Mouse (Mus musculus) olfactory bulb, adult 2 months (tissue): ENCODE results near the gene Krt87. TPM values are rescaled to one million over a fixed set of nuclear protein-coding genes. Genes with fewer than 3 reads are reported as not detected.

ENCODE experiments used
- H3K27ac ChIP-seq: fragments of 200-500 bp; 2 replicates; pipeline ENCODE4 v1.5.1; 2012; ENCODE audit warnings: low read depth, low read length; ENCODE audit not compliant: insufficient read depth
- H3K4me1 ChIP-seq: fragments of 200-500 bp; 2 replicates; pipeline ENCODE4 v1.6.1; 2012; ENCODE audit warnings: low read length; ENCODE audit not compliant: control insufficient read depth, insufficient read depth
- H3K4me3 ChIP-seq: fragments of 200-500 bp; 2 replicates; pipeline ENCODE4 v1.5.1; 2012; ENCODE audit warnings: mild to moderate bottlenecking, low read depth, low read length, moderate library complexity; ENCODE audit not compliant: insufficient read depth
- CTCF ChIP-seq: fragments of 200-500 bp; IDR thresholded peaks from 2 replicates; pipeline ENCODE4 v1.5.1; 2012; ENCODE audit warnings: low read depth, mild to moderate bottlenecking, low read length, moderate library complexity; ENCODE audit not compliant: insufficient read depth
- POLR2A ChIP-seq: fragments of 200-500 bp; IDR thresholded peaks from 2 replicates; pipeline ENCODE4 v1.6.1; 2012; ENCODE audit warnings: mild to moderate bottlenecking, low read depth, low read length, moderate library complexity; ENCODE audit not compliant: insufficient read depth
- WGBS: fragments of 180-500 bp; shearing (Covaris S2); methylation state at CpG from one replicate; pipeline ENCODE4 v1.1.7; 2018; 5-methylcytosine and 5-hydroxymethylcytosine counted together
- polyA plus RNA-seq: library from polyadenylated mRNA; stranded (reverse); fragments of >200 nt; gene quantifications from 2 replicates; pipeline ENCODE4 v1.2.4, GENCODE M21; 2012; ENCODE audit warnings: low replicate concordance; ENCODE audit not compliant: missing spikeins, insufficient read depth, insufficient read length

Krt87 gene
- polyA plus RNA-seq, 1 experiment: not detected

- H3K4me1 ChIP-seq: peaks cover 7% of the 10 kb centered on the region
- no peak overlapping the region for H3K27ac ChIP-seq
- WGBS: 88% methylated on average over 7 of the region's 7 CpGs
- TF ChIP-seq POLR2A: no peak
- TF ChIP-seq CTCF: no peak
- no peak overlapping the region for H3K4me3 ChIP-seq
These were observed 2.0 kb downstream of the Krt87 start for GRCm38 (mm10) chr15:101436611-101437010.

- Histone ChIP-seq H3K4me3 (no peak overlapping the region), H3K27ac (no peak overlapping the region), H3K4me1 (no peaks in the 10 kb centered on the region)
- no peak for TF ChIP-seq POLR2A
- no peak for TF ChIP-seq CTCF
- 53% methylated on average over 5 of the region's 5 CpGs for WGBS
These were observed 13.7 kb downstream of the Krt87 start for GRCm38 (mm10) chr15:101424914-101425313.

DNA sequence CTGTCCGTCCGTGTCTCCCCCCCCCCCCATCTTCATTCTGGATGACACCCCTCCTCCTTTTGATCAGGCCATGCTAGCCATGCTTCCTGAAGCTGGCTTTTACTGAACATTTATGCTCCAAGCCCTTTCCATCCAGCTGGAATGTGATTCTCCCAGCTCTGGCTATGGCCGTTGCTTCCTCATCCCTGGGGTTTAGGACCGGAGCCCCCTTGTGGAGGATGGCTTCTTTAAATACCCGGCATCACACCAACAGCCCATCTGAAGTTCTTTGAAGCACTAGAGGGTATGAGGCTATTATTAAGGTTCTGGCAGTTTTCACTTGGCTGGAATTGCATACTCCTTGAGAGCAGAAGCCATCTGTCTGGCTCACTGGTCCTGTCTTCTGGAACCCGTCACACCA, 17.7 kb downstream of the Krt87 start:
- 53% methylated on average over 6 of the region's 6 CpGs for WGBS
- no peak overlapping the region for H3K4me3 ChIP-seq
- H3K4me1 ChIP-seq: peaks cover 3% of the 10 kb centered on the region; the same call in 1 of the 2 replicates
- TF ChIP-seq POLR2A (no peak), CTCF (no peak)
- no peak overlapping the region for H3K27ac ChIP-seq

- Histone ChIP-seq H3K4me1 (peaks cover 3% of the 10 kb centered on the region), H3K4me3 (no peak overlapping the region), H3K27ac (no peak overlapping the region)
- TF ChIP-seq CTCF (no peak), POLR2A (no peak)
- 63% methylated on average over 4 of the region's 4 CpGs for WGBS
These were observed 19.7 kb downstream of the Krt87 start for GRCm38 (mm10) chr15:101418950-101419349.

GRCm38 (mm10) chr15:101414807-101415565, 23.6 kb downstream of the Krt87 start:
- 65% methylated on average over 11 of the region's 11 CpGs for WGBS
- TF ChIP-seq CTCF (no peak), POLR2A (no peak)
- H3K4me1 ChIP-seq: peaks cover 3% of the 10 kb centered on the region

GRCm38 (mm10) chr15:101413916-101414635, 24.5 kb downstream of the Krt87 start:
- H3K4me1 ChIP-seq: no peaks in the 10 kb centered on the region; the same call in 1 of the 2 replicates
- TF ChIP-seq CTCF: no peak
- TF ChIP-seq POLR2A: no peak
- H3K4me3 ChIP-seq: no peak overlapping the region
- 67% methylated on average over 7 of the region's 7 CpGs for WGBS
- H3K27ac ChIP-seq: no peak overlapping the region

More at GRCm38 (mm10) chr15:101414807-101415565, 23.6 kb downstream of the Krt87 start:
- no peak overlapping the region for H3K27ac ChIP-seq
- no peak overlapping the region for H3K4me3 ChIP-seq

DNA sequence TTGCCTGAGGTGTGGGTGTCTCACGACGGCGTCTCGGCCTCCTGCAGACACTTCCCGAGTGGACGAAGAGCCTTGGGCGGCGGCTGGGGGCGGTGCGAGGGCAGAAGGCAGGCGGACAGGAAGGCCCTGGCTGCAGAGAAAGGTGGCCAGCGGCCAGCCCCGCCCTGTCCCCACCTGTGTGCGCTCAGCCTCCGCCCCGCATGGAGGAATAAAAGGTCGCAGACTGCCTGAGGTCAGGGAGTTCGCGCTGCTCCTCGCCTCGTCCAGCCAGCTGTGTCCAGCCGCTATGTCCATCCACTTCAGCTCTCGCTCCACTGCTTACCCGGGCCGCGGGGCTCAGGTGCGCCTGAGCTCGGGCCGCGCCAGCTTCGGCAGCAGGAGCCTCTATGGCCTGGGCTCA, 26.4 kb downstream of the Krt87 start:
- Histone ChIP-seq H3K4me1 (no peaks in the 10 kb centered on the region; the same call in 1 of the 2 replicates), H3K27ac (no peak overlapping the region), H3K4me3 (no peak overlapping the region)
- TF ChIP-seq POLR2A: no peak
- WGBS: 35% methylated on average over 31 of the region's 31 CpGs

DNA sequence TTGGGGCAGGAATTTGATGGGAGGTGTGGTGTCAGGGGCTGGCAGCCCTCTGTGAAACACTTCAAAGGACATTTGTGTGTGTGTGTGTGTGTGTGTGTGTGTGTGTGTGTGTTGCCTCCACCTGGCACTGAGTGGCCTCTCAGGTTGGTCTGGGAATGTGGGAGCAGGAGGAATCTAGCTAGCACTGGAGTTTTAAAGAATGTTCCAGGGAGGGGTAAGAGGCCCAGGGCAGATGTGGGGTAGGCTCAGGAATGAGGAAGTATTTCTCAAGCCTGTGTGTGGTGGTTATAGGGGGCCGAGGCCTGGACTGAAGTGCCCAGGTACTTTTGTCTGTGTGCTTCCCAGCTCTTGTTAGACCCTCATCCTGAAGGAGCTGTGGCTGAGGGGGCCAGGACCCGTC, 27.8 kb downstream of the Krt87 start, which contains the start of gene Krt7:
Gene Krt7 (plus strand): TSS at position 269 of the 400 bp plus-strand sequence.
- Histone ChIP-seq H3K4me3 (no peak within 1 kb of the TSS), H3K27ac (no peak within 1 kb of the TSS), H3K4me1 (no peaks in the 10 kb centered on the region; the same call in 1 of the 2 replicates)
- WGBS: 75% methylated on average over 2 of the region's 2 CpGs
- TF ChIP-seq POLR2A (no peak), CTCF (no peak)

GRCm38 (mm10) chr15:101398269-101398668, 40.3 kb downstream of the Krt87 start:
- Histone ChIP-seq H3K4me3 (no peak overlapping the region), H3K27ac (no peak overlapping the region), H3K4me1 (no peaks in the 10 kb centered on the region)
- TF ChIP-seq CTCF (no peak), POLR2A (no peak)
- WGBS: 60% methylated on average over 8 of the region's 8 CpGs
